Mouse (Mus musculus) embryonic fibroblast, embryonic 13.5 days (primary cell): ENCODE results near the gene Tlk1.

ENCODE experiments used
- CTCF ChIP-seq: IDR thresholded peaks from 2 replicates; pipeline ENCODE4 v1.5.1; 2011; ENCODE audit warnings: mild to moderate bottlenecking, control low read depth, low read length, moderate library complexity, borderline replicate concordance; ENCODE audit not compliant: insufficient read depth
- POLR2A ChIP-seq: IDR thresholded peaks from 2 replicates; pipeline ENCODE4 v1.6.1; 2011; ENCODE audit warnings: low read depth, mild to moderate bottlenecking, control low read depth, low read length, moderate library complexity

DNA sequence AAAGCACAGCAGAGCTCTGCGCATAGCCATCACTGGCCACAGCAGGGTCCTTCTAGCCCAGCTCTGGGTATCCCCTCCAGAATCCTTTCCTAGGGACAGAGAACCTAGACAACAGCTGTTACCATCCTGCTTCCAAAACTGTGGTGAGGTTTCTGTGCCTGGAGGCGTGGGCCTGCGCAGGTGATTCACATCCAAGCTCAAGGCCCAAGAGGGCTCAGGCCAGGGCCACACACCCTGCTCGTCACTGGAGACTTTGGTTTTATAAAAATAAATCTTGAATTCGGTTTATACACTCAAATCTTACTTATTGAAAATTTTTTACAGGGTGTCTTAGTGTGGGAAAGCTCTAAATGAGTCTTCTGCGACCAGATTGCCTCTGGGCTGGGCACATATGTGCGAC is 115.3 kb downstream of the Tlk1 start:
- TF ChIP-seq CTCF: no peak
- TF ChIP-seq POLR2A: no peak
